8 mouse cellular contexts compared by ENCODE assay signal in the genomic region with DNA sequence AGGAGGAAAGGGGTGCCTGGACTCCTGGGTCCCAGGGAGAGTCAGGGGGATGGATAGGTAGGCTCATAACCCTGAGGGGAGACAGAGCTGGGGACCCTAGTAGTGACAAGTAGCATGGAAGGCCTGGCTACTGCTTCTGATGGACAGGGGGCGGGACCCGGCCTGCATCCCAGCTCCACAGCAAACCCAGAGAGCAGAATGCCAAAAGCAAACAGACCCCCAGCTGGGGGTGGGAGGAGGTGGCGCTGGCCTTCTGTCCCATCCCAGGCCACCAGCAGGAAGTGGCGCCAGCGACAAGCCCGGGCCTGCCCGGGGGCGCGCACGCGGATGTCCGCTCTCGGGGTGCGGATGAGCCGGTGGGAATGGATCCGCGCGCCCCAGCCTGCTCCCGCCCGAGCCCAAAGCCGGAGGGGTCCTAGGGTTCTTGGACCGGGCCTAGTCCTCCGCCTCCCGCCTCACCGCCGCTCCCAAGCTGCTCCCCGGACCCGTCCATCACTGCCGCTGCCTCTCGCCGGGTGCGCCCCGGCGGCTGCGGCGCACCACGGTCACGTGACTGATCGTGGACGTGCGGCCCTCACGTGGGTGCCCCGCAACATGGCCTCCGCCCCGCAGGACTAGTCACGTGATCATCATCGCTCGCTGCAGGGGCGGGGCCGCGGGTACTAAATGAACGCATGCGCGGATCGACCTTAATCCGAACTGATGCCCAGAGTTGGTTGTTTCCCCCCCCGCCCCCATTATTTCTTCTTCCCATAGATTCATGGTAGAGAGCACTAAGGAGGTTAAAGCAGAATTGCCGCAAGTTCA. TPM values are rescaled to one million over a fixed set of nuclear protein-coding genes. Genes with fewer than 3 reads are reported as not detected.
DNase-seq lines count a peak whose midpoint lies in the region; ATAC-seq and TF ChIP-seq lines count a peak whose summit lies in the region.

Gene Bax (minus strand): TSS at position 616 of the 807 bp plus-strand sequence.

- no peak for TF ChIP-seq RAD21 in CH12.LX (IDR thresholded peaks at IDR 0.05; ENCODE audit: low read depth, low read length)

- TF ChIP-seq EP300 in CH12.LX (IDR thresholded peaks at IDR 0.05; ENCODE audit: low read length): 0 out of 2 replicates have a peak, but pooled peaks have one; percentile 5
- TF ChIP-seq EP300 in heart, postnatal 0 days (IDR thresholded peaks at IDR 0.05; ENCODE audit: low read depth): no peak

- H3K36me3 ChIP-seq in CH12.LX (replicated peaks in 1 of 2; ENCODE audit: control insufficient read depth in 1 of 2, insufficient read depth in 1 of 2, low read length in 1 of 2): peaks cover 23 to 32% of the 10 kb centered on the region in 2 experiments
- H3K36me3 ChIP-seq in forebrain, embryonic 12.5 days (replicated peaks): peaks cover 36% of the 10 kb centered on the region
- peaks cover 23% of the 10 kb centered on the region for H3K36me3 ChIP-seq in heart, postnatal 0 days (replicated peaks; ENCODE audit: control insufficient read depth, insufficient read depth, low read length)
- peaks cover 11% of the 10 kb centered on the region for H3K36me3 ChIP-seq in liver, embryonic 16.5 days (ENCODE audit: control insufficient read depth, insufficient read depth)
- H3K36me3 ChIP-seq in neural tube, embryonic 13.5 days: peaks cover 40% of the 10 kb centered on the region
- no peaks in the 10 kb centered on the region for H3K36me3 ChIP-seq in testis, adult 2 months (ENCODE audit: control insufficient read depth, insufficient read depth, low read length)

- no peaks in the 10 kb centered on the region for H3K27me3 ChIP-seq in CH12.LX (replicated peaks)
- no peaks in the 10 kb centered on the region for H3K27me3 ChIP-seq in forebrain, embryonic 12.5 days
- H3K27me3 ChIP-seq in heart, postnatal 0 days (ENCODE audit: control insufficient read depth, insufficient read depth, low read length): no peaks in the 10 kb centered on the region
- H3K27me3 ChIP-seq in liver, embryonic 16.5 days (ENCODE audit: control insufficient read depth, insufficient read depth, low read depth, low read length): no peaks in the 10 kb centered on the region
- no peaks in the 10 kb centered on the region for H3K27me3 ChIP-seq in neural tube, embryonic 13.5 days
- no peaks in the 10 kb centered on the region for H3K27me3 ChIP-seq in testis, adult 2 months (ENCODE audit: control insufficient read depth, insufficient read depth, low read length)

- H3K4me1 ChIP-seq in CH12.LX (ENCODE audit: control insufficient read depth in 1 of 2, insufficient read depth in 2 of 2): peaks cover 8 to 35% of the 10 kb centered on the region in 2 experiments
- peaks cover 20% of the 10 kb centered on the region for H3K4me1 ChIP-seq in forebrain, embryonic 12.5 days
- H3K4me1 ChIP-seq in heart, postnatal 0 days (ENCODE audit: control insufficient read depth, insufficient read depth): peaks cover 12% of the 10 kb centered on the region
- peaks cover 35% of the 10 kb centered on the region for H3K4me1 ChIP-seq in liver, embryonic 16.5 days (ENCODE audit: control insufficient read depth, low read depth, low read length)
- peaks cover 38% of the 10 kb centered on the region for H3K4me1 ChIP-seq in neural tube, embryonic 13.5 days (replicated peaks)
- H3K4me1 ChIP-seq in testis, adult 2 months (ENCODE audit: control insufficient read depth, insufficient read depth, low read length): peaks cover 16% of the 10 kb centered on the region

- no peak for TF ChIP-seq CTCF in CH12.LX (conservative IDR thresholded peaks at IDR 0.05 in 1 of 2, IDR thresholded peaks at IDR 0.05 in 1 of 2; ENCODE audit: low read depth in 2 of 2, low read length in 2 of 2)
- TF ChIP-seq CTCF in heart, postnatal 0 days (IDR thresholded peaks at IDR 0.05; ENCODE audit: low read depth): 0 out of 2 replicates have a peak, but pooled peaks have one; percentile 6
- no peak for TF ChIP-seq CTCF in testis, adult 2 months (IDR thresholded peaks at IDR 0.05; ENCODE audit: control insufficient read depth, insufficient read depth, insufficient replicate concordance, low read depth, low read length)

- peak; percentile 86 for ATAC-seq in forebrain, embryonic 12.5 days (ENCODE audit: low FRiP score)
- ATAC-seq in heart, postnatal 0 days (ENCODE audit: insufficient read depth, low read depth): peak; percentile 91
- ATAC-seq in liver, embryonic 16.5 days (ENCODE audit: low read depth): peak; percentile 83
- ATAC-seq in neural tube, embryonic 13.5 days (ENCODE audit: low read depth): peak; percentile 75

- peak within 1 kb of the TSS; percentile 78 for H3K4me2 ChIP-seq in CH12.LX (ENCODE audit: insufficient read depth, low read depth, poor library complexity, severe bottlenecking)
- H3K4me2 ChIP-seq in forebrain, embryonic 12.5 days: peak within 1 kb of the TSS; percentile 90
- H3K4me2 ChIP-seq in heart, postnatal 0 days (ENCODE audit: low read depth, low read length): peak within 1 kb of the TSS; percentile 90
- peak within 1 kb of the TSS; percentile 93 for H3K4me2 ChIP-seq in liver, embryonic 16.5 days (ENCODE audit: low read depth, low read length)
- H3K4me2 ChIP-seq in neural tube, embryonic 13.5 days: peak within 1 kb of the TSS; percentile 87

- dilution Hi-C loops in CH12.LX (cut with MboI; ENCODE audit: extremely low pct_ligation_motif_present, extremely low pct_unique_long_range_greater_than_20kb, low sequenced_read_pairs): no loop called here

- DNase-seq in CH12.LX (ENCODE audit: extremely low read depth): peak; percentile 94
- DNase-seq in c-Kit-positive CD71-positive TER-119-negative erythroid progenitor cells, embryonic 14.5 days (ENCODE audit: low read depth): peak; percentile 88
- peak; percentile 98 for DNase-seq in heart, postnatal 0 days (ENCODE audit: low spot score)
- DNase-seq in kidney, postnatal 4 days: peak; percentile 98

- H3K79me2 ChIP-seq in CH12.LX (replicated peaks; ENCODE audit: control insufficient read depth, extremely low read depth, insufficient read depth, poor library complexity, severe bottlenecking): peaks cover 30% of the 10 kb centered on the region

- H3K27ac ChIP-seq in CH12.LX (ENCODE audit: insufficient read depth, low read depth): peak within 1 kb of the TSS; percentile 68
- H3K27ac ChIP-seq in forebrain, embryonic 12.5 days: peak within 1 kb of the TSS; percentile 57
- H3K27ac ChIP-seq in heart, postnatal 0 days (ENCODE audit: low read depth): peak within 1 kb of the TSS; percentile 72
- H3K27ac ChIP-seq in liver, embryonic 16.5 days (ENCODE audit: low read length): peak within 1 kb of the TSS; percentile 77
- H3K27ac ChIP-seq in neural tube, embryonic 13.5 days (replicated peaks): peak within 1 kb of the TSS; percentile 82
- H3K27ac ChIP-seq in testis, adult 2 months (ENCODE audit: control insufficient read depth, insufficient read depth, low read depth, low read length): 0 out of 2 replicates have a peak within 1 kb of the TSS, but pooled peaks have one; percentile 19

- peak; percentile 69; the same call in 1 of the 2 replicates for TF ChIP-seq POLR2A in CH12.LX (IDR thresholded peaks at IDR 0.05; ENCODE audit: low read depth, low read length)
- peak; percentile 70 for TF ChIP-seq POLR2A in testis, adult 2 months (IDR thresholded peaks at IDR 0.05; ENCODE audit: control insufficient read depth, low read depth, low read length)

- in situ Hi-C loops in CH12.LX (cut with MboI; ENCODE audit: low pct_ligation_motif_present, low pct_unique_long_range_greater_than_20kb, low sequenced_read_pairs): loop anchor here (5.0 to 10.0 kb wide), 2 partner anchors 96 to 218 kb away; partner anchors contain the start of gene Ntn5

- peak within 1 kb of the TSS; percentile 73 to 81 (median 77) for H3K4me3 ChIP-seq in CH12.LX (replicated peaks in 1 of 3; ENCODE audit: low read depth in 2 of 3, low read length in 2 of 3, poor library complexity in 1 of 3)
- peak within 1 kb of the TSS; percentile 88 for H3K4me3 ChIP-seq in forebrain, embryonic 12.5 days (replicated peaks)
- peak within 1 kb of the TSS; percentile 87 for H3K4me3 ChIP-seq in heart, postnatal 0 days (ENCODE audit: low read depth, low read length)
- peak within 1 kb of the TSS; percentile 78 for H3K4me3 ChIP-seq in liver, embryonic 16.5 days (ENCODE audit: low read depth, low read length)
- peak within 1 kb of the TSS; percentile 94 for H3K4me3 ChIP-seq in neural tube, embryonic 13.5 days
- H3K4me3 ChIP-seq in testis, adult 2 months (ENCODE audit: control insufficient read depth, low read depth, low read length): peak within 1 kb of the TSS; percentile 92

- peaks cover 3% of the 10 kb centered on the region for H3K9me3 ChIP-seq in CH12.LX (replicated peaks; ENCODE audit: low read length)
- H3K9me3 ChIP-seq in forebrain, embryonic 12.5 days: no peaks in the 10 kb centered on the region
- no peaks in the 10 kb centered on the region for H3K9me3 ChIP-seq in heart, postnatal 0 days (replicated peaks; ENCODE audit: control insufficient read depth, low read length)
- H3K9me3 ChIP-seq in liver, embryonic 16.5 days (replicated peaks; ENCODE audit: control insufficient read depth, low read length): no peaks in the 10 kb centered on the region
- H3K9me3 ChIP-seq in neural tube, embryonic 13.5 days: no peaks in the 10 kb centered on the region

- peak within 1 kb of the TSS; percentile 77 for H3K9ac ChIP-seq in CH12.LX (ENCODE audit: insufficient read depth, low read depth)
- peak within 1 kb of the TSS; percentile 88 for H3K9ac ChIP-seq in forebrain, embryonic 12.5 days
- H3K9ac ChIP-seq in heart, postnatal 0 days (replicated peaks; ENCODE audit: low read depth, low read length): peak within 1 kb of the TSS; percentile 75
- H3K9ac ChIP-seq in liver, embryonic 16.5 days (ENCODE audit: low read depth, low read length): peak within 1 kb of the TSS; percentile 90
- H3K9ac ChIP-seq in neural tube, embryonic 13.5 days: peak within 1 kb of the TSS; percentile 93

- WGBS in forebrain, embryonic 12.5 days: under 1% methylated on average over 56 of the region's 58 CpGs
- under 1% methylated on average over 42 of the region's 58 CpGs for WGBS in heart, postnatal 0 days
- WGBS in liver, embryonic 16.5 days (ENCODE audit: insufficient replicate concordance): under 1% methylated on average over 58 of the region's 58 CpGs
- under 1% methylated on average over 55 of the region's 58 CpGs for WGBS in neural tube, embryonic 13.5 days

TF ChIP-seq in CH12.LX, 34 proteins besides CTCF, POLR2A, EP300 and RAD21 (continues in another document):
- peak; percentile 94; the same call in 1 of the 2 replicates for TF ChIP-seq MXI1 (IDR thresholded peaks at IDR 0.05; ENCODE audit: low read depth, low read length)

RNA-seq across cellular contexts. Expression of gene Bax, which starts in this region (rescaled TPM):
- 232 and 233 TPM in 2 replicates for total RNA-seq in CH12.LX (2012; rRNA removed)
- 185 and 195 TPM in 2 replicates for total RNA-seq in CH12.LX (2014; rRNA removed)
- polyA plus RNA-seq in CH12.LX (2012; ENCODE audit: insufficient read length, low read depth): 273 and 321 TPM in 2 replicates
- 240 and 256 TPM in 2 replicates for polyA plus RNA-seq in forebrain, embryonic 12.5 days (2016; fragmentation: Nextera tagmentation; extraction: Ambion mirVana)
- total RNA-seq in heart, postnatal 0 days (2014; rRNA removed; ENCODE audit: low replicate concordance): 48.1 and 88.1 TPM in 2 replicates
- 99.2 and 101 TPM in 2 replicates for polyA plus RNA-seq in heart, postnatal 0 days (2015; fragmentation: Nextera tagmentation; extraction: Ambion mirVana)
- polyA plus RNA-seq in liver, embryonic 16.5 days (2015; fragmentation: Nextera tagmentation; extraction: Ambion mirVana): 63.3 and 63.4 TPM in 2 replicates
- polyA plus RNA-seq in neural tube, embryonic 13.5 days (2015; fragmentation: Nextera tagmentation; extraction: Ambion mirVana): 184 and 237 TPM in 2 replicates
- 24.9 and 26.3 TPM in 2 replicates for polyA plus RNA-seq in testis, adult 2 months (2012; rRNA removed)

Comparison
In these comparisons a context has a peak if more than half of its experiments do, and no peak if none do; other contexts are left out.
1. Peak in every context shown above with its lines: DNase-seq, ATAC-seq, H3K4me3 ChIP-seq and H3K27ac ChIP-seq.
2. H3K27ac ChIP-seq: peak in every context shown above with its lines; median percentile 82 in neural tube, embryonic 13.5 days; 77 in liver, embryonic 16.5 days; 72 in heart, postnatal 0 days; 68 in CH12.LX; 57 in forebrain, embryonic 12.5 days; 19 in testis, adult 2 months.